Mouse (Mus musculus): ENCODE results near the gene Olfr1056. TPM values are rescaled to one million over a fixed set of nuclear protein-coding genes. Genes with fewer than 3 reads are reported as not detected.
"Not testable (repeated sequence)": the region's sequence is repeated elsewhere in the genome, so short reads cannot be mapped to it uniquely, and the experiment has no call there.

The Olfr1056 gene
- polyA plus RNA-seq (2015; fragmentation: Nextera tagmentation; extraction: Ambion mirVana), result not detected in 2 replicates

- Histone ChIP-seq H3K4me1 (ENCODE audit: control insufficient read depth, low read depth, low read length) (no peaks in the 10 kb centered on the region), H3K9ac (ENCODE audit: low read depth, low read length) (no peak within 1 kb of the TSS), H3K9me3 (replicated peaks; ENCODE audit: control insufficient read depth, low read length) (no peaks in the 10 kb centered on the region), H3K4me3 (ENCODE audit: low read depth, low read length) (no peak within 1 kb of the TSS), H3K27ac (ENCODE audit: low read length) (no peak within 1 kb of the TSS), H3K27me3 (ENCODE audit: control insufficient read depth, insufficient read depth, low read depth, low read length) (no peaks in the 10 kb centered on the region), H3K4me2 (ENCODE audit: low read depth, low read length) (no peak within 1 kb of the TSS), H3K36me3 (ENCODE audit: control insufficient read depth, insufficient read depth) (no peaks in the 10 kb centered on the region)
- no peak for ATAC-seq (ENCODE audit: low read depth)
Observed at GRCm38 (mm10) chr2:86362369-86362768, at the start of gene Olfr1056. Gene Olfr1056 (minus strand): TSS chr2:86362469.

DNA sequence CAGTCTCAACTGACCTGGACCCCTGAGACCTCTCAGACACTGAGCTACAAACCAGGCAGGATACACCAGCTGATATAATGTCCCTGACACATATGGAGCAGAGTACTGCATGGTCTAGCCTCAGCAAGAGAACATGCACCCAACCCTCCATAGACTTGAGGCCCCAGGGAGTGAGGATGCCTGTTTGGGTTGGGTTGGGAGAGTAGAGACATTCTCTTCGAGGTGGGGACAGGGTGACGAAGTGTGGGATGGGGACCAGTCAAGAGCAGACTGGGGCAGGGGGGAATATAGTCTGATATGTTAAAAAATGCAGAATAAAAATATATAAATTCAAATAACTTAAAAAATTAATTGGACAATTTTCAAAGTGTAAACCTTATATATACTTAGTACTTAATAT, 32.8 kb upstream of the Olfr1056 start:
- Histone ChIP-seq H3K4me2 (ENCODE audit: low read depth, low read length) (no peak overlapping the region), H3K36me3 (ENCODE audit: control insufficient read depth, insufficient read depth) (no peaks in the 10 kb centered on the region), H3K9ac (ENCODE audit: low read depth, low read length) (no peak overlapping the region), H3K9me3 (replicated peaks; ENCODE audit: control insufficient read depth, low read length) (no peaks in the 10 kb centered on the region), H3K27ac (ENCODE audit: low read length) (no peak overlapping the region), H3K27me3 (ENCODE audit: control insufficient read depth, insufficient read depth, low read depth, low read length) (no peaks in the 10 kb centered on the region), H3K4me3 (ENCODE audit: low read depth, low read length) (no peak overlapping the region), H3K4me1 (ENCODE audit: control insufficient read depth, low read depth, low read length) (no peaks in the 10 kb centered on the region)
- WGBS (ENCODE audit: insufficient replicate concordance), result 55% methylated on average over 2 of the region's 2 CpGs
- ATAC-seq (ENCODE audit: low read depth), result no peak

DNA sequence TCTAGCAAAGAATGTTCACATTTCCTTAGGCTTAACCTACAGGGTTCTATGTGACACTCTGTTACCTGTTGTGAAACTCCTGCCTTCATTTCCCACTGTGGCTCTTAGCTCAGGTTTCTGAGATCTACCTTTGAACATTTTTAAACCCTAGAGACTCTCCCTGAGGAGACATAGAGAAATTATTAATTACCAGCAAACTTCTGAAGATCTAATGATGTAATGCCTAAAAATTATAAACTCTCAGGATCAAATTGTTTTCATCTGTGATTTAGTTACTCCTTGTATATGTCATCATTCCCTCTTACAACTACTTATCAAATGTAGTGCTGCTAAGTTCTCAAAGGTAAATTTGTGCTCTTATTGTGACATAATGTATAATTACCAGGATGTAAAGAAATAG, 26.2 kb upstream of the Olfr1056 start, which contains the start of gene Olfr1058:
TSS of gene Olfr1058 (minus strand) at position 101 of the 400 bp plus-strand sequence.
- H3K4me3 ChIP-seq (ENCODE audit: low read depth, low read length); ATAC-seq (ENCODE audit: low read depth); H3K4me1 ChIP-seq (ENCODE audit: control insufficient read depth, low read depth, low read length); H3K4me2 ChIP-seq (ENCODE audit: low read depth, low read length); H3K36me3 ChIP-seq (ENCODE audit: control insufficient read depth, insufficient read depth); H3K9me3 ChIP-seq (replicated peaks; ENCODE audit: control insufficient read depth, low read length); H3K27me3 ChIP-seq (ENCODE audit: control insufficient read depth, insufficient read depth, low read depth, low read length); H3K27ac ChIP-seq (ENCODE audit: low read length); H3K9ac ChIP-seq (ENCODE audit: low read depth, low read length): not testable (repeated sequence)

- H3K4me3 ChIP-seq (ENCODE audit: low read depth, low read length), result no peak within 1 kb of the TSS
- no peaks in the 10 kb centered on the region for H3K36me3 ChIP-seq (ENCODE audit: control insufficient read depth, insufficient read depth)
- H3K4me2 ChIP-seq (ENCODE audit: low read depth, low read length), result no peak within 1 kb of the TSS
- H3K27me3 ChIP-seq (ENCODE audit: control insufficient read depth, insufficient read depth, low read depth, low read length), result no peaks in the 10 kb centered on the region
- H3K9me3 ChIP-seq (replicated peaks; ENCODE audit: control insufficient read depth, low read length), result no peaks in the 10 kb centered on the region
- no peaks in the 10 kb centered on the region for H3K4me1 ChIP-seq (ENCODE audit: control insufficient read depth, low read depth, low read length)
- no peak for ATAC-seq (ENCODE audit: low read depth)
- no peak within 1 kb of the TSS for H3K27ac ChIP-seq (ENCODE audit: low read length)
- no peak within 1 kb of the TSS for H3K9ac ChIP-seq (ENCODE audit: low read depth, low read length)
Observed at GRCm38 (mm10) chr2:86378293-86378692, 16.0 kb upstream of the Olfr1056 start, which contains the start of gene Olfr1057. Gene Olfr1057 (minus strand): TSS chr2:86378393.

GRCm38 (mm10) chr2:86366342-86366741, 4.1 kb upstream of the Olfr1056 start:
- not testable (repeated sequence) for H3K27me3 ChIP-seq (ENCODE audit: control insufficient read depth, insufficient read depth, low read depth, low read length); H3K36me3 ChIP-seq (ENCODE audit: control insufficient read depth, insufficient read depth); H3K4me1 ChIP-seq (ENCODE audit: control insufficient read depth, low read depth, low read length); H3K9ac ChIP-seq (ENCODE audit: low read depth, low read length); H3K4me3 ChIP-seq (ENCODE audit: low read depth, low read length); H3K4me2 ChIP-seq (ENCODE audit: low read depth, low read length); H3K9me3 ChIP-seq (replicated peaks; ENCODE audit: control insufficient read depth, low read length); ATAC-seq (ENCODE audit: low read depth); H3K27ac ChIP-seq (ENCODE audit: low read length)
- WGBS (ENCODE audit: insufficient replicate concordance), result no CpG with 5 or more reads among the region's 6 CpGs

GRCm38 (mm10) chr2:86351751-86352150, 10.5 kb downstream of the Olfr1056 start:
- not testable (repeated sequence) for H3K27me3 ChIP-seq (ENCODE audit: control insufficient read depth, insufficient read depth, low read depth, low read length); ATAC-seq (ENCODE audit: low read depth); H3K9me3 ChIP-seq (replicated peaks; ENCODE audit: control insufficient read depth, low read length); H3K4me3 ChIP-seq (ENCODE audit: low read depth, low read length); H3K9ac ChIP-seq (ENCODE audit: low read depth, low read length); H3K36me3 ChIP-seq (ENCODE audit: control insufficient read depth, insufficient read depth); H3K4me2 ChIP-seq (ENCODE audit: low read depth, low read length); H3K27ac ChIP-seq (ENCODE audit: low read length); H3K4me1 ChIP-seq (ENCODE audit: control insufficient read depth, low read depth, low read length)
- WGBS (ENCODE audit: insufficient replicate concordance), result 76% methylated on average over 1 of the region's 1 CpGs

DNA sequence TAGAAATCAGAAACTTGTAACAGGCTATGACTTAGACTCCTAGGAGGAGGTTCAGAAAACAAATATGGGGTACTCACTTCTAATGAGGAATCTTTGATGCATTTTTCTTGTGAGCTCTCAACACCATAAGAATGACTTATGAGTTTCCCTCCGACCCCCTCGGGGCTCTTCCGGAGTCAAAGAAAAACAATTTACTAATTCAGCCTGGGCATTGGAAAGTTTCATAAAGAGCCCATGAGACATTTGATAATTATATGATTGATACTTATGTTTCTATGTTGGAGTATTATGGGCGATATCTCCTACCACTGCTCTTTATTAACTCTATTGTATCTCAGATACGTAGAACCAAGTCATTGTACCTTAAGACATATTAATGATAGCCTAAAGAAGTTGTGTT, 12.1 kb downstream of the Olfr1056 start, which contains the start of gene Olfr1055:
TSS of gene Olfr1055 (minus strand) at position 101 of the 400 bp plus-strand sequence.
- no peaks in the 10 kb centered on the region for H3K4me1 ChIP-seq (ENCODE audit: control insufficient read depth, low read depth, low read length)
- H3K9me3 ChIP-seq (replicated peaks; ENCODE audit: control insufficient read depth, low read length), result no peaks in the 10 kb centered on the region
- H3K9ac ChIP-seq (ENCODE audit: low read depth, low read length), result no peak within 1 kb of the TSS
- H3K27me3 ChIP-seq (ENCODE audit: control insufficient read depth, insufficient read depth, low read depth, low read length), result no peaks in the 10 kb centered on the region
- no peaks in the 10 kb centered on the region for H3K36me3 ChIP-seq (ENCODE audit: control insufficient read depth, insufficient read depth)
- no peak within 1 kb of the TSS for H3K27ac ChIP-seq (ENCODE audit: low read length)
- H3K4me3 ChIP-seq (ENCODE audit: low read depth, low read length), result no peak within 1 kb of the TSS
- 77% methylated on average over 5 of the region's 5 CpGs for WGBS (ENCODE audit: insufficient replicate concordance)
- H3K4me2 ChIP-seq (ENCODE audit: low read depth, low read length), result no peak within 1 kb of the TSS
- no peak for ATAC-seq (ENCODE audit: low read depth)

- Histone ChIP-seq H3K9me3 (replicated peaks; ENCODE audit: control insufficient read depth, low read length) (no peaks in the 10 kb centered on the region), H3K4me2 (ENCODE audit: low read depth, low read length) (no peak within 1 kb of the TSS), H3K4me1 (ENCODE audit: control insufficient read depth, low read depth, low read length) (no peaks in the 10 kb centered on the region), H3K9ac (ENCODE audit: low read depth, low read length) (no peak within 1 kb of the TSS), H3K4me3 (ENCODE audit: low read depth, low read length) (no peak within 1 kb of the TSS), H3K27me3 (ENCODE audit: control insufficient read depth, insufficient read depth, low read depth, low read length) (no peaks in the 10 kb centered on the region), H3K27ac (ENCODE audit: low read length) (no peak within 1 kb of the TSS), H3K36me3 (ENCODE audit: control insufficient read depth, insufficient read depth) (no peaks in the 10 kb centered on the region)
- WGBS (ENCODE audit: insufficient replicate concordance), result 61% methylated on average over 3 of the region's 3 CpGs
- no peak for ATAC-seq (ENCODE audit: low read depth)
Observed at GRCm38 (mm10) chr2:86335333-86335732, 26.9 kb downstream of the Olfr1056 start, which contains the start of gene Olfr1054. Gene Olfr1054 (minus strand): TSS chr2:86335433.

DNA sequence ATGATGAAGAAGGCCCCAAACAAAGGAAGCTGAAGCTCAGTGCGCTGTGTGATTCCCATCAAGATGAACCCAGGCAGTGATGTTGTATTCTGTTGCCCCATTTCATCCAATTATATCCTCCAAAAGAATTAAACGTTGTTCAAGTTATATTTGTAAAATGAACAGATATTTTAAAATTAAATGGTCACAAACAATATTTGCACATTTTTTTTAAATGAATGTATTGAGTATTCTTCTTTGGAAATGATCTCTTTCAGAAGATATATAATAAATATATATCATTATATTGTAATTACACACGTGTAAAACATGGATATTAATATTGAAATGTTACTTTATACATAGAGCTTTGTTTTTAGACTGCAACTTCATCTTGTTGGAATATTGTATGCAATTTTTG, 47.1 kb downstream of the Olfr1056 start, which contains the start of gene Olfr1053:
TSS of gene Olfr1053 (minus strand) at position 101 of the 400 bp plus-strand sequence.
- no peak within 1 kb of the TSS for H3K9ac ChIP-seq (ENCODE audit: low read depth, low read length)
- no peak within 1 kb of the TSS for H3K27ac ChIP-seq (ENCODE audit: low read length)
- no peaks in the 10 kb centered on the region for H3K4me1 ChIP-seq (ENCODE audit: control insufficient read depth, low read depth, low read length)
- H3K36me3 ChIP-seq (ENCODE audit: control insufficient read depth, insufficient read depth), result no peaks in the 10 kb centered on the region
- H3K9me3 ChIP-seq (replicated peaks; ENCODE audit: control insufficient read depth, low read length), result no peaks in the 10 kb centered on the region
- H3K4me2 ChIP-seq (ENCODE audit: low read depth, low read length), result no peak within 1 kb of the TSS
- WGBS (ENCODE audit: insufficient replicate concordance), result 42% methylated on average over 3 of the region's 3 CpGs
- H3K4me3 ChIP-seq (ENCODE audit: low read depth, low read length), result no peak within 1 kb of the TSS
- no peak for ATAC-seq (ENCODE audit: low read depth)
- H3K27me3 ChIP-seq (ENCODE audit: control insufficient read depth, insufficient read depth, low read depth, low read length), result no peaks in the 10 kb centered on the region
